Mouse (Mus musculus) thymus, adult 2 months (tissue): Measurements from ENCODE around the gene Dusp14. TPM values are rescaled to one million over a fixed set of nuclear protein-coding genes. Genes with fewer than 3 reads are reported as not detected.

ENCODE experiments used
- DNase-seq: peaks from one replicate; pipeline ENCODE4 v3.0.0; 2021
- H3K27ac ChIP-seq: fragments of 200-500 bp; 2 replicates; pipeline ENCODE4 v1.5.1; 2012; ENCODE audit warnings: low read length, control low read depth; ENCODE audit not compliant: control insufficient read depth, insufficient read depth
- H3K27me3 ChIP-seq: fragments of 200-500 bp; 2 replicates; pipeline ENCODE4 v1.6.1; 2012; ENCODE audit warnings: mild to moderate bottlenecking, low read length, moderate library complexity, mixed read lengths; ENCODE audit not compliant: control insufficient read depth, insufficient read depth
- H3K36me3 ChIP-seq: fragments of 200-500 bp; 2 replicates; pipeline ENCODE4 v1.6.1; 2012; ENCODE audit warnings: mild to moderate bottlenecking, low read length, moderate library complexity; ENCODE audit not compliant: control insufficient read depth, insufficient read depth
- H3K4me1 ChIP-seq: fragments of 200-500 bp; replicated peaks from 2 replicates; pipeline ENCODE4 v1.6.1; 2012; ENCODE audit warnings: low read length; ENCODE audit not compliant: control insufficient read depth, insufficient read depth
- H3K4me3 ChIP-seq: fragments of 200-500 bp; 2 replicates; pipeline ENCODE4 v1.5.1; 2012; ENCODE audit warnings: mild to moderate bottlenecking, low read length, control low read depth, moderate library complexity; ENCODE audit not compliant: control insufficient read depth, insufficient read depth
- CTCF ChIP-seq: fragments of 200-500 bp; IDR thresholded peaks from 2 replicates; pipeline ENCODE4 v1.5.1; 2012; ENCODE audit warnings: mild to moderate bottlenecking, control low read depth, low read length, moderate library complexity, borderline replicate concordance; ENCODE audit not compliant: control insufficient read depth, poor library complexity, insufficient read depth; ENCODE audit errors: extremely low read depth
- POLR2A ChIP-seq: fragments of 200-500 bp; IDR thresholded peaks from 2 replicates; pipeline ENCODE4 v1.6.1; 2012; ENCODE audit warnings: mild to moderate bottlenecking, low read length, control low read depth, moderate library complexity; ENCODE audit not compliant: control insufficient read depth, poor library complexity, insufficient read depth; ENCODE audit errors: extremely low read depth
- WGBS: fragments of 180-500 bp; shearing (Covaris S2); methylation state at CpG from one replicate; pipeline ENCODE4 v1.1.7; 2018; 5-methylcytosine and 5-hydroxymethylcytosine counted together
- polyA plus RNA-seq: library from polyadenylated mRNA; depleted of rRNA; stranded (reverse); fragments of >200 nt; gene quantifications from 2 replicates; pipeline ENCODE4 v1.2.3, GENCODE M21; 2012

The Dusp14 gene
- polyA plus RNA-seq, 1 experiment = 12.4 TPM

- Histone ChIP-seq H3K4me1 (no peaks in the 10 kb centered on the region), H3K4me3 (no peak overlapping the region), H3K27ac (no peak overlapping the region), H3K27me3 (no peaks in the 10 kb centered on the region), H3K36me3 (no peaks in the 10 kb centered on the region)
- 93% methylated on average over 5 of the region's 5 CpGs for WGBS
- TF ChIP-seq CTCF (no peak), POLR2A (no peak)
- DNase-seq = no peak
Measured at GRCm38 (mm10) chr11:84097251-84097998, 28.4 kb upstream of the Dusp14 start.

GRCm38 (mm10) chr11:84095084-84095483 lies 26.0 kb upstream of the Dusp14 start:
- Histone ChIP-seq H3K36me3 (no peaks in the 10 kb centered on the region), H3K27ac (no peak overlapping the region), H3K27me3 (no peaks in the 10 kb centered on the region), H3K4me3 (no peak overlapping the region), H3K4me1 (no peaks in the 10 kb centered on the region)
- no peak for DNase-seq
- TF ChIP-seq CTCF = no peak
- TF ChIP-seq POLR2A = no peak
- 96% methylated on average over 4 of the region's 4 CpGs for WGBS

- Histone ChIP-seq H3K4me3 (no peak overlapping the region), H3K4me1 (no peaks in the 10 kb centered on the region), H3K36me3 (no peaks in the 10 kb centered on the region), H3K27ac (no peak overlapping the region), H3K27me3 (no peaks in the 10 kb centered on the region)
- DNase-seq = no peak
- no peak for TF ChIP-seq POLR2A
- no peak for TF ChIP-seq CTCF
- 93% methylated on average over 8 of the region's 8 CpGs for WGBS
Measured at GRCm38 (mm10) chr11:84090572-84090971, 21.5 kb upstream of the Dusp14 start.

- 98% methylated on average over 5 of the region's 5 CpGs for WGBS
Measured at GRCm38 (mm10) chr11:84081901-84082300, 12.8 kb upstream of the Dusp14 start.

GRCm38 (mm10) chr11:84080327-84080726 lies 11.3 kb upstream of the Dusp14 start:
- Histone ChIP-seq H3K36me3 (no peaks in the 10 kb centered on the region), H3K4me3 (no peak overlapping the region), H3K4me1 (no peaks in the 10 kb centered on the region), H3K27ac (no peak overlapping the region), H3K27me3 (no peaks in the 10 kb centered on the region)
- DNase-seq = no peak
- TF ChIP-seq CTCF (no peak), POLR2A (no peak)
- WGBS = 96% methylated on average over 3 of the region's 3 CpGs

More at GRCm38 (mm10) chr11:84081901-84082300, 12.8 kb upstream of the Dusp14 start:
- H3K27me3 ChIP-seq = no peaks in the 10 kb centered on the region
- H3K4me3 ChIP-seq = no peak overlapping the region
- no peaks in the 10 kb centered on the region for H3K36me3 ChIP-seq
- DNase-seq = no peak
- no peaks in the 10 kb centered on the region for H3K4me1 ChIP-seq
- TF ChIP-seq POLR2A (no peak), CTCF (no peak)
- no peak overlapping the region for H3K27ac ChIP-seq

GRCm38 (mm10) chr11:84079887-84080286 lies 10.8 kb upstream of the Dusp14 start:
- H3K36me3 ChIP-seq = no peaks in the 10 kb centered on the region
- TF ChIP-seq POLR2A = no peak
- TF ChIP-seq CTCF = no peak
- H3K27me3 ChIP-seq = no peaks in the 10 kb centered on the region
- 89% methylated on average over 4 of the region's 4 CpGs for WGBS
- no peak for DNase-seq
- H3K4me1 ChIP-seq = no peaks in the 10 kb centered on the region
- no peak overlapping the region for H3K27ac ChIP-seq
- no peak overlapping the region for H3K4me3 ChIP-seq
